Mouse (Mus musculus): ENCODE measurements around the gene Slc4a1ap. TPM values are rescaled to one million over a fixed set of nuclear protein-coding genes. Genes with fewer than 3 reads are reported as not detected.
A peak's percentile ranks its signal among the peaks of the same experiment; 100 is the strongest.

Gene Slc4a1ap
- polyA plus RNA-seq, 1 experiment from 2014 or later = 31.2 TPM

DNA sequence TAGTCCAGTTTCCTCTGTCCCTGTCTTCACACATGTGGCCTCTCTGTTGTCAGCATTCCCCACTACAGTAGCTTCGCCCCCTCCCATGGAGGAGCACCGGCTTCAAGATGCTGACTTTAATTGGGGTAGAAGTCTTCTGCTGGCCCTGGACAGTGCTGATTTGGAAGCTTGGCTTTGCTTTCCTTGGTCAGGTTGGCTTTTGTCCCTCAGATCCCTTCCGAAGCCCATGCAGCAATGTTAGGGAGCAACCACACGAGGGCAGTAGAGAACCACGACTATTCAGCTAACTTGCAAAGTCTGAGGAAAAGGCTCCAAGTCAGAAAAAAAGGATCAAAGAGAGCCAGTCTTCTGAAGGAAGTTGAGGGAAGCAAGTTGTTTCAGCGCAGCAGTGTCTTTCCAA is 36.7 kb downstream of the Slc4a1ap start:
- H3K4me2 ChIP-seq (replicated peaks; ENCODE audit: low read depth, low read length) = no peak overlapping the region
- peak; percentile 69; the same call in 1 of the 2 replicates for ATAC-seq (ENCODE audit: low FRiP score, low TSS enrichment)
- 5% methylated on average over 6 of the region's 6 CpGs for WGBS
- 0 out of 2 replicates have a peak overlapping the region, but pooled peaks have one; percentile 42 for H3K27ac ChIP-seq (ENCODE audit: low read depth, low read length)
- H3K27me3 ChIP-seq (ENCODE audit: control insufficient read depth, insufficient read depth, low read length) = no peaks in the 10 kb centered on the region
- H3K4me3 ChIP-seq (ENCODE audit: low read length) = no peak overlapping the region
- H3K4me1 ChIP-seq (ENCODE audit: control insufficient read depth, insufficient read depth, low read length) = peaks cover 2% of the 10 kb centered on the region; the same call in 1 of the 2 replicates
- H3K36me3 ChIP-seq (ENCODE audit: control insufficient read depth, insufficient read depth, low read length) = peaks cover 14% of the 10 kb centered on the region; the same call in 1 of the 2 replicates
- H3K9me3 ChIP-seq (ENCODE audit: control insufficient read depth, low read length) = no peaks in the 10 kb centered on the region
- H3K9ac ChIP-seq (ENCODE audit: low read depth, low read length) = no peak overlapping the region

DNA sequence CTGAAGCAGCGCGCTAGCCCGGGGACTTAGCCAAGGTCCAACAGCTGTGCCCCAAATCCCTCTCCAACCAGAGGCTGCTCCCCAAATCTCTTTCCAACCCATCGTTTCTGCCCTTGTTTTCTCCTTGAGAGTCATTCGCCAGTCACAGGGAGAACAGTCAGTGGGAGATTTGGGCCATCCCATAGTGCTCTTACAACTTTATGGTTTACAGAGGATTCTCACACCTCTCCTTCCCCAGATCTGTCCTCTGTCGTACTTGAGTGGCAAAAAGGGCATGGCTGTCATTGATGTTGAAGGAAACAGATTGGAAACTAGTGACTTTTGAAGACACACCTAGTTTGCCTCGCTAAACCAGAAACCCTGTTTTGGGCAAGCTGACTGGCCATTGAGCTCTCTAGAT is 37.1 kb downstream of the Slc4a1ap start:
- ATAC-seq (ENCODE audit: low FRiP score, low TSS enrichment) = no peak
- H3K4me3 ChIP-seq (ENCODE audit: low read length) = no peak overlapping the region
- H3K9me3 ChIP-seq (ENCODE audit: control insufficient read depth, low read length) = no peaks in the 10 kb centered on the region
- no peaks in the 10 kb centered on the region for H3K27me3 ChIP-seq (ENCODE audit: control insufficient read depth, insufficient read depth, low read length)
- no peak overlapping the region for H3K4me2 ChIP-seq (replicated peaks; ENCODE audit: low read depth, low read length)
- H3K27ac ChIP-seq (ENCODE audit: low read depth, low read length) = no peak overlapping the region
- WGBS = 26% methylated on average over 7 of the region's 7 CpGs
- H3K9ac ChIP-seq (ENCODE audit: low read depth, low read length) = no peak overlapping the region
- peaks cover 2% of the 10 kb centered on the region; the same call in 1 of the 2 replicates for H3K4me1 ChIP-seq (ENCODE audit: control insufficient read depth, insufficient read depth, low read length)
- peaks cover 14% of the 10 kb centered on the region; the same call in 1 of the 2 replicates for H3K36me3 ChIP-seq (ENCODE audit: control insufficient read depth, insufficient read depth, low read length)

DNA sequence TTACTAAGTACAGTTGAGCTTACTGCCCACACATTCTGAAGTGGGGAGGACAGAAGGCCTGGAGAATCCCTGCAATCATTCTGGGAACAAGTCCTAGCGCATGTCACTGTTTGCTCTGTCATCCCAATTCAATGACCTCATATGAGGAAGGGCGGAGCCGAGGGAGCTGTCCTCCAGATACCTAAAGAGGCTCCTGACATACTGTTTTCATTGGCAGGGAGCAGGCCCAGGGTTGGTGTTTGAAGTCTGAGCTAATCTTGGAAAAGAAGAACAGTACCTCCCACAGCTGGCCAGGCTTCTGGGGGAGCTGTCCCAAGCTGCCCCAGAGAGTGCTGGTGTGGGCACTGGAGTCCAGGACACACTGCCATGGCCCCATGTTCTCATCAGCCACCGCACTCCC is 38.2 kb downstream of the Slc4a1ap start:
- H3K9me3 ChIP-seq (ENCODE audit: control insufficient read depth, low read length) = no peaks in the 10 kb centered on the region
- peaks cover 7% of the 10 kb centered on the region; the same call in 1 of the 2 replicates for H3K36me3 ChIP-seq (ENCODE audit: control insufficient read depth, insufficient read depth, low read length)
- H3K4me3 ChIP-seq (ENCODE audit: low read length) = no peak overlapping the region
- no peak overlapping the region for H3K9ac ChIP-seq (ENCODE audit: low read depth, low read length)
- no peak overlapping the region for H3K27ac ChIP-seq (ENCODE audit: low read depth, low read length)
- 86% methylated on average over 4 of the region's 4 CpGs for WGBS
- H3K27me3 ChIP-seq (ENCODE audit: control insufficient read depth, insufficient read depth, low read length) = no peaks in the 10 kb centered on the region
- peaks cover 2% of the 10 kb centered on the region; the same call in 1 of the 2 replicates for H3K4me1 ChIP-seq (ENCODE audit: control insufficient read depth, insufficient read depth, low read length)
- no peak; the same call in 1 of the 2 replicates for ATAC-seq (ENCODE audit: low FRiP score, low TSS enrichment)
- H3K4me2 ChIP-seq (replicated peaks; ENCODE audit: low read depth, low read length) = no peak overlapping the region

DNA sequence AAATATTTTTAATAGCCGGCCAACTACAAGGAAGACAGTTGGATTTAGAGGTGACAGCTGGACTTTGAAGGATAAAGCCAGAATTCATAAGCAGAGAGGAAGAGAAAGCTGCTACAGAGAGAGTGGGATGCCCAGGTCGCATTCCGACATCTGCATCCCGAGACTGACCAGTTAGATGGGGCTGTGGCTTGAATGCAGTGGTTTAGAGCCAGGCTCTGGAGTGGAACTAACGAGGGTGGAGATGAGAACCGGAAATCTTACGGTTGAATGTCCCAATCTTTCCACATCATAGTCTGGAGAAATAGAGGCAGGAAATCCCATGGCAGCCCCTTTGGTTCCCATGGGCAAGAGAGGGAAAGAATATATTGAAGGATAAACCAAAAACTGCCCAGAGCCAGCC is 39.2 kb downstream of the Slc4a1ap start:
- WGBS = 65% methylated on average over 7 of the region's 7 CpGs
- no peak overlapping the region for H3K27ac ChIP-seq (ENCODE audit: low read depth, low read length)

DNA sequence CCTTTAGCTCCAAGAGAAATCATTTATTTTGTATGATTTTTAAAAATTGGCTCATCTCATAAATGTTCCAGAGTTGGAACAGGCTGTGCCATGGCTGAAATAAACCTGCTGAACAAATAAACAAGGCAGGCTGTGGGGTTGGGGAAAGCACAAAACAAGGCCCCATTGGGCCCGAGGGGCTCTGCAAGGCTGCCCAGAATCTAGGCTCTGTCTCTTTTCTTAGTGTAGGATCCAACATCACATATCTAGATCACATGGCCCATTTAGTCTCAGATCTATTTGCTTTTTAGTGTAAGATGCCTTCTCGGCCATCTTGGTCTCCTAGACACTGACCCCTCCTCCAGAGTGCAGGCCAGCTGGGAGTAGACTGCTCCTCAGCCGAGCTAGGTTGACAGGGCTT is 39.7 kb downstream of the Slc4a1ap start:
- no peak overlapping the region for H3K9ac ChIP-seq (ENCODE audit: low read depth, low read length)
- no peak overlapping the region for H3K4me2 ChIP-seq (replicated peaks; ENCODE audit: low read depth, low read length)
- H3K4me3 ChIP-seq (ENCODE audit: low read length) = no peak overlapping the region
- peaks cover 2% of the 10 kb centered on the region; the same call in 1 of the 2 replicates for H3K36me3 ChIP-seq (ENCODE audit: control insufficient read depth, insufficient read depth, low read length)
- no peaks in the 10 kb centered on the region for H3K27me3 ChIP-seq (ENCODE audit: control insufficient read depth, insufficient read depth, low read length)
- peaks cover 11% of the 10 kb centered on the region for H3K4me1 ChIP-seq (ENCODE audit: control insufficient read depth, insufficient read depth, low read length)
- 0 out of 2 replicates have a peak overlapping the region, but pooled peaks have one; percentile 11 for H3K27ac ChIP-seq (ENCODE audit: low read depth, low read length)
- ATAC-seq (ENCODE audit: low FRiP score, low TSS enrichment) = no peak
- WGBS = 54% methylated on average over 3 of the region's 3 CpGs
- no peaks in the 10 kb centered on the region for H3K9me3 ChIP-seq (ENCODE audit: control insufficient read depth, low read length)

More for the DNA sequence above, 39.2 kb downstream of the Slc4a1ap start:
- peaks cover 2% of the 10 kb centered on the region; the same call in 1 of the 2 replicates for H3K36me3 ChIP-seq (ENCODE audit: control insufficient read depth, insufficient read depth, low read length)
- no peak overlapping the region for H3K9ac ChIP-seq (ENCODE audit: low read depth, low read length)
- H3K4me1 ChIP-seq (ENCODE audit: control insufficient read depth, insufficient read depth, low read length) = peaks cover 7% of the 10 kb centered on the region
- H3K4me2 ChIP-seq (replicated peaks; ENCODE audit: low read depth, low read length) = no peak overlapping the region
- H3K9me3 ChIP-seq (ENCODE audit: control insufficient read depth, low read length) = no peaks in the 10 kb centered on the region
- no peak overlapping the region for H3K4me3 ChIP-seq (ENCODE audit: low read length)
- no peak for ATAC-seq (ENCODE audit: low FRiP score, low TSS enrichment)
- H3K27me3 ChIP-seq (ENCODE audit: control insufficient read depth, insufficient read depth, low read length) = no peaks in the 10 kb centered on the region

DNA sequence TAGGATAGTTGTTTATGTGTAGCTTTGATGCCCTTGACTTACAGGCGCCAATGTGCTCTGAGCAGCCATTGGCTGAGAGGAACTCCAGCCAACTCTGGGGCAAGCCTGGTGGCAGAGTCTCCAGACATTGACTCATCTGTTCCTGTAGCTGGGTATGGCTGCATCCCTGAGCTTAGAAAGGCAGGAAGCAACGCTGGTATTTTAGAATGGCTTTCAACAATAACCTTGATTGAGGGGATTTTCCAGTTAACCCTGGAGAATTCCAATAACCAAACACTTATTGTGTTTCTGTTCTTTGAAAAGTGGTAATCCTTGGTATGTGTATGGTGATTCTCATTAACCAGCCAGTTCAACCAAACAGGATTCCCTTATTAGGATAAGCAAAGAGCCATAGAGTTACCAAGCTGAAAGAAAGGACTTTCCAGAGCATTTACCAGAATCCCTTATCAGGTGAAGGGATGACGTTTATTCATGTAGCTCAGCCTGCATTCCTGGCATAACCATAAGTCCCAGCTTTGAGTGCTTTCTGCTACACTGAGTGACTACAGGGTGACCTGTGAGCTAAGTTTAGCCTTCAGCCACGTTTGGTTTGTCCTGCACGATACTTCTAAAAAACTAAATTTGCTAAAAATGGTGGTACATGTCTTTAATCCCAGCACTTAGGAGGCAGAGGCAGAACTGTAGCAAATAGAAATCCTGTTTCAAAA is 41.3 kb downstream of the Slc4a1ap start:
- no peak for ATAC-seq (ENCODE audit: low FRiP score, low TSS enrichment)
- peaks cover 13% of the 10 kb centered on the region for H3K4me1 ChIP-seq (ENCODE audit: control insufficient read depth, insufficient read depth, low read length)
- no peak overlapping the region; the same call in 1 of the 2 replicates for H3K27ac ChIP-seq (ENCODE audit: low read depth, low read length)
- no peak overlapping the region for H3K9ac ChIP-seq (ENCODE audit: low read depth, low read length)
- WGBS = 73% methylated on average over 5 of the region's 5 CpGs
- H3K9me3 ChIP-seq (ENCODE audit: control insufficient read depth, low read length) = no peaks in the 10 kb centered on the region
- no peak overlapping the region for H3K4me2 ChIP-seq (replicated peaks; ENCODE audit: low read depth, low read length)
- no peaks in the 10 kb centered on the region for H3K36me3 ChIP-seq (ENCODE audit: control insufficient read depth, insufficient read depth, low read length)
- no peak overlapping the region for H3K4me3 ChIP-seq (ENCODE audit: low read length)
- H3K27me3 ChIP-seq (ENCODE audit: control insufficient read depth, insufficient read depth, low read length) = no peaks in the 10 kb centered on the region

DNA sequence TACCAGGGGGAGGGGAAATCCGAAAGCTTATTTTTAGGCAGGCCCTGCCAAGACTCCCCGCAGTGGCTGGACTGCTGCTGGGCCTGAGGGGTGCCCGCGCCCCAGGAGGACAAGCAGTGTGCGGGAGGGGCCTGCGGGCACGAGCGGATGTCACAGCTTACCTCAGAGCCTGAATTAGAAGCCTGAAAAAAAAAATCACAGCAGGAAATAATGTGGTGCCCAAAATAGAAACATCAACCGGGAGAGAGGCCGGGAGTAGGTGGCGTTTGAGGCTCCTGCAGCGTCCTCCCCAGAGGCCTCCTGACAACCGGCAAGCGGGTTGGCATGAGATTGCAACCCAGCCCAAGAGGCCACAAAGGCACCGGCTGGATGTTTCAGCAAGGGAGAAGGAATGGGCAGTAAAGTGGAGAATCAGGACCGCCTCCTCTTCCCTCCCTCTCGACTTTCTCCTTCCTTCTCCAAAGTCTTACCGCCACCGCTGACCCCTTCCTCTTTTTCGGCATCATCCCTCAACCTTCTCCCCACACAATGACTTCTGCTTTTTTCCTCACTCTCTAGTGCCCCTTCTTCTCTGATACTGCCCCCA is 44.3 kb downstream of the Slc4a1ap start:
- no peaks in the 10 kb centered on the region for H3K9me3 ChIP-seq (ENCODE audit: control insufficient read depth, low read length)
- H3K36me3 ChIP-seq (ENCODE audit: control insufficient read depth, insufficient read depth, low read length) = no peaks in the 10 kb centered on the region
- peaks cover 11% of the 10 kb centered on the region for H3K4me1 ChIP-seq (ENCODE audit: control insufficient read depth, insufficient read depth, low read length)
- 0 out of 2 replicates have a peak overlapping the region, but pooled peaks have one; percentile 8 for H3K9ac ChIP-seq (ENCODE audit: low read depth, low read length)
- no peaks in the 10 kb centered on the region for H3K27me3 ChIP-seq (ENCODE audit: control insufficient read depth, insufficient read depth, low read length)
- H3K27ac ChIP-seq (ENCODE audit: low read depth, low read length) = peak overlapping the region; percentile 59; the same call in 1 of the 2 replicates
- peak overlapping the region; percentile 32 for H3K4me2 ChIP-seq (replicated peaks; ENCODE audit: low read depth, low read length)
- WGBS = 12% methylated on average over 20 of the region's 20 CpGs
- H3K4me3 ChIP-seq (ENCODE audit: low read length) = peak overlapping the region; percentile 12
- no peak for ATAC-seq (ENCODE audit: low FRiP score, low TSS enrichment)

DNA sequence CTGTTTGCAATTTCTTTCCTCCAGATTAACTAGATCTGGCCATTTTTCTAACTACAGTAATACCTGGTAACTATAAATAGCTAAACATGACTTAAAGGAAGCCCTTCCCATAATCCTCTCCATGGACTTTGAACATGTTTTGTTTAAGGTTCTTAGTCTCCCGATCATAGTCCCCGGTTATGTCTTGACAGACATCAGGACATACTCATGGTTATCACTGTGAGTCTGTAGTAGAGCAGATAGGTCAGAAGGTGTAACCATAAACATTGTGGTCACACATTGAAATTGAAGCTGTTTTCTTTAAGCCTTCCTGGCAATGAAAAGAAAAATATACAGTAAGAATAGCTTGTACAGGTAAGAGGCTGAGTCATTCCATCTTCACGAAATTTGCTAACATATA is 46.9 kb downstream of the Slc4a1ap start:
- Histone ChIP-seq H3K36me3 (ENCODE audit: control insufficient read depth, insufficient read depth, low read length) (no peaks in the 10 kb centered on the region), H3K9ac (ENCODE audit: low read depth, low read length) (no peak overlapping the region), H3K27me3 (ENCODE audit: control insufficient read depth, insufficient read depth, low read length) (no peaks in the 10 kb centered on the region), H3K4me3 (ENCODE audit: low read length) (no peak overlapping the region), H3K4me1 (ENCODE audit: control insufficient read depth, insufficient read depth, low read length) (peaks cover 17% of the 10 kb centered on the region), H3K4me2 (replicated peaks; ENCODE audit: low read depth, low read length) (no peak overlapping the region), H3K9me3 (ENCODE audit: control insufficient read depth, low read length) (no peaks in the 10 kb centered on the region), H3K27ac (ENCODE audit: low read depth, low read length) (no peak overlapping the region)
- ATAC-seq (ENCODE audit: low FRiP score, low TSS enrichment) = no peak
- WGBS = 94% methylated on average over 3 of the region's 3 CpGs

DNA sequence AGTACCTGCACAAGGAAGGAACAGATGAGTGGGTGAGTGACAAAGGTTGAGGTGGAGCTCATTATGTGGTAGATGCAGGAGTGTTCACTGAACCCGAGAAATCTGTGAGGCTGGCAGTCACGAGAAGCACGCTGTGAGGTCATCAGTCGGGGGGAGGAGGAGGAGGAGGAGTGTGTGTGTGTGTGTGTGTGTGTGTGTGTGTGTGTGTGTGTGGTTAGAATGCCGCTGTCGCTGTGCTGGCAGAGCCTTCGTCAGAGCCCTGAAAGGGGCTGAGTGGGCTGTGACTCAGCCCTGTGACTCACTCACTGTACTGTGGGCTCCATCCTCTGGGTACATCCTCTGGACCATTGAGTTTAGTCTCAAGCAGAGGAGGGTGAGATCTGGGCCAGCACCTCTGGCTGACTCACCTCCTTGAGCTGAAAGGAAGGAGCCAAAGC is 49.8 kb downstream of the Slc4a1ap start:
- Histone ChIP-seq H3K36me3 (ENCODE audit: control insufficient read depth, insufficient read depth, low read length) (no peaks in the 10 kb centered on the region), H3K4me2 (replicated peaks; ENCODE audit: low read depth, low read length) (no peak overlapping the region), H3K9ac (ENCODE audit: low read depth, low read length) (no peak overlapping the region), H3K4me3 (ENCODE audit: low read length) (no peak overlapping the region), H3K27ac (ENCODE audit: low read depth, low read length) (no peak overlapping the region), H3K27me3 (ENCODE audit: control insufficient read depth, insufficient read depth, low read length) (no peaks in the 10 kb centered on the region), H3K9me3 (ENCODE audit: control insufficient read depth, low read length) (no peaks in the 10 kb centered on the region), H3K4me1 (ENCODE audit: control insufficient read depth, insufficient read depth, low read length) (peaks cover 10% of the 10 kb centered on the region)
- 60% methylated on average over 7 of the region's 7 CpGs for WGBS
- ATAC-seq (ENCODE audit: low FRiP score, low TSS enrichment) = peak; percentile 73; the same call in 1 of the 2 replicates

All from kidney, embryonic 14.5 days (tissue).